Mouse (Mus musculus) embryonic facial prominence, embryonic 11.5 days (tissue): ENCODE data around the gene Map6. TPM values are rescaled to one million over a fixed set of nuclear protein-coding genes. Genes with fewer than 3 reads are reported as not detected.

Source experiments
- ATAC-seq: fragments of 200-750 bp; cut with Nextera tagmentation; replicated peaks from 2 replicates; pipeline ENCODE4 v1.8.0; 2017; ENCODE audit warnings: low read depth; ENCODE audit not compliant: insufficient number of reproducible peaks, low FRiP score, low TSS enrichment
- DNase-seq: peaks from one replicate; pipeline ENCODE4 v3.0.0-alpha.2; 2015; ENCODE audit warnings: low spot score
- H3K27ac ChIP-seq: fragments of 300-500 bp; sonication (generic); replicated peaks from 2 replicates; pipeline ENCODE4 v1.5.1; 2014; ENCODE audit warnings: mild to moderate bottlenecking, low read depth, low read length, control low read depth
- H3K27me3 ChIP-seq: fragments of 300-500 bp; sonication (generic); 2 replicates; pipeline ENCODE4 v1.6.1; 2014; ENCODE audit warnings: mild to moderate bottlenecking, low read length, moderate library complexity, mixed read lengths; ENCODE audit not compliant: control insufficient read depth, insufficient read depth
- H3K36me3 ChIP-seq: fragments of 300-500 bp; sonication (generic); replicated peaks from 2 replicates; pipeline ENCODE4 v1.6.1; 2014; ENCODE audit warnings: low read depth, mild to moderate bottlenecking, low read length, moderate library complexity, mixed read lengths; ENCODE audit not compliant: control insufficient read depth, insufficient read depth
- H3K4me1 ChIP-seq: fragments of 300-500 bp; sonication (generic); 2 replicates; pipeline ENCODE4 v1.6.1; 2014; ENCODE audit warnings: low read length, mixed read lengths; ENCODE audit not compliant: control insufficient read depth, insufficient read depth
- H3K4me2 ChIP-seq: fragments of 300-500 bp; sonication (generic); 2 replicates; pipeline ENCODE4 v1.6.1; 2014; ENCODE audit warnings: low read depth, mild to moderate bottlenecking, control low read depth, low read length, moderate library complexity
- H3K4me3 ChIP-seq: fragments of 300-500 bp; sonication (generic); 2 replicates; pipeline ENCODE4 v1.5.1; 2014; ENCODE audit warnings: low read depth, low read length, control low read depth
- H3K9ac ChIP-seq: fragments of 300-500 bp; sonication (generic); replicated peaks from 2 replicates; pipeline ENCODE4 v1.6.1; 2014; ENCODE audit warnings: mild to moderate bottlenecking, control low read depth, low read length
- H3K9me3 ChIP-seq: fragments of 300-500 bp; sonication (generic); replicated peaks from 2 replicates; pipeline ENCODE4 v1.6.1; 2016; ENCODE audit warnings: mild to moderate bottlenecking, low read length, inconsistent platforms, mixed read lengths; ENCODE audit not compliant: control insufficient read depth
- WGBS: fragments of 180-500 bp; shearing (Covaris S2); extraction: QIAGEN DNeasy Blood & Tissue Kit; methylation state at CpG from one replicate; pipeline ENCODE4 v1.1.7; 2014; 5-methylcytosine and 5-hydroxymethylcytosine counted together
- polyA plus RNA-seq: library from polyadenylated mRNA; unstranded; fragments of >200 nt; fragmentation: Nextera tagmentation; extraction: Ambion mirVana; gene quantifications from 2 replicates; pipeline ENCODE4 v1.2.1, GENCODE M21; 2014

Gene Map6
- polyA plus RNA-seq, result 8.9 and 11.5 TPM in 2 replicates

GRCm38 (mm10) chr7:99267251-99267896 is at the start of gene Map6:
TSS of gene Map6 (plus strand) at chr7:99267447.
- ATAC-seq (peak; percentile 46; the same call in 1 of the 2 replicates), DNase-seq (peak; percentile 48)
- Histone ChIP-seq H3K4me1 (peaks cover 5% of the 10 kb centered on the region), H3K27ac (peak within 1 kb of the TSS; percentile 59), H3K36me3 (no peaks in the 10 kb centered on the region), H3K9ac (peak within 1 kb of the TSS; percentile 57), H3K4me3 (peak within 1 kb of the TSS; percentile 54), H3K27me3 (peaks cover 40% of the 10 kb centered on the region), H3K9me3 (no peaks in the 10 kb centered on the region), H3K4me2 (peak within 1 kb of the TSS; percentile 95)
- under 1% methylated on average over 34 of the region's 34 CpGs for WGBS

DNA sequence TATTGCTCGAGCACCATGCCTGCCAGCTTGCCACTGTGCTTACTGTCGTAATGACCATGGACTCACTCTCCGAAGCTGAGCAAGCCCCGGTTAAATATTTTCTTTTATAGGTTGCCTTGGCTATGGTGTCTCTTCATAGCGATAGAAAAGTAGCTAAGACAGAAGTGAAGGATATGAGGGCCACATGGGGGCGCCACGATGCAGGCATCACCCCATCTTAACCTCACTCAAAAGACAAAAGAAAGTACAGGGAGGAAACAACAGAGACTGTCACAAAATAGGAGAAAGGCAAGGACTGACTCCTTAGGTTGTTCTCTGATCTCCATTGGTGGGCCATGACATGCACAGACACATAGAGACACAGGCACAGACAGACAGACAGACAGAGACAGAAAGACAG is 43.0 kb upstream of the Map6 start:
- ATAC-seq, result no peak

GRCm38 (mm10) chr7:99224648-99225190 is 42.5 kb upstream of the Map6 start:
- Histone ChIP-seq H3K4me1 (no peaks in the 10 kb centered on the region), H3K4me3 (no peak overlapping the region), H3K27ac (no peak overlapping the region), H3K27me3 (no peaks in the 10 kb centered on the region), H3K4me2 (no peak overlapping the region), H3K36me3 (no peaks in the 10 kb centered on the region), H3K9ac (peak overlapping the region; percentile 22; the same call in 1 of the 2 replicates), H3K9me3 (no peaks in the 10 kb centered on the region)
- DNase-seq, result no peak
- 70% methylated on average over 1 of the region's 1 CpGs for WGBS
- ATAC-seq, result no peak

More for the DNA sequence above, 43.0 kb upstream of the Map6 start:
- Histone ChIP-seq H3K36me3 (no peaks in the 10 kb centered on the region), H3K9ac (no peak overlapping the region), H3K4me2 (no peak overlapping the region), H3K4me1 (no peaks in the 10 kb centered on the region), H3K27me3 (no peaks in the 10 kb centered on the region), H3K4me3 (no peak overlapping the region), H3K9me3 (no peaks in the 10 kb centered on the region), H3K27ac (no peak overlapping the region)
- 66% methylated on average over 7 of the region's 7 CpGs for WGBS
- no peak for DNase-seq

GRCm38 (mm10) chr7:99225421-99225820 is 41.8 kb upstream of the Map6 start:
- H3K4me3 ChIP-seq, result no peak overlapping the region
- H3K36me3 ChIP-seq, result no peaks in the 10 kb centered on the region
- no peaks in the 10 kb centered on the region for H3K9me3 ChIP-seq
- WGBS, result 74% methylated on average over 6 of the region's 6 CpGs
- no peak for DNase-seq
- no peaks in the 10 kb centered on the region for H3K4me1 ChIP-seq
- H3K4me2 ChIP-seq, result no peak overlapping the region
- H3K27ac ChIP-seq, result no peak overlapping the region
- no peak overlapping the region for H3K9ac ChIP-seq
- ATAC-seq, result no peak
- H3K27me3 ChIP-seq, result no peaks in the 10 kb centered on the region

DNA sequence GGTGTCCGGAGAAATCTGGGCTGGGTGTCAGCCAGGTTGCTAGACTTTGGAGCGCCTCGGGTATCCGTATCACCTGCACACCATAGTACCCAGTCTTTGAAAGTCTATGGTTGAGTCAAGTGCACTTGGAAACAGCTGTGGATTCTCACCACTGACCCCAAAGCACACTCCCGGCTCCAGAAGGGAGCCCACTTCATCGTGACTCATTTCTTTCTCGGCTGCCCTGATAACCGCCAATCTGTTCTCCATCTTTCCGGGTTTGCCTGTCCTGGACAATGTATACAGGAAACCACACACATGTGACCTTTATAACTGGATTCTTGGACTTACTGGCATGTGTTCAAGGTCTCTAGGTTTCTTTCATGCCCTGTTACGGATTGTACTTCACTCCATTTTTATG is 40.6 kb upstream of the Map6 start:
- no peak overlapping the region for H3K4me3 ChIP-seq
- 93% methylated on average over 10 of the region's 10 CpGs for WGBS
- no peaks in the 10 kb centered on the region for H3K4me1 ChIP-seq
- no peaks in the 10 kb centered on the region for H3K9me3 ChIP-seq
- H3K27me3 ChIP-seq, result no peaks in the 10 kb centered on the region
- no peak for DNase-seq
- ATAC-seq, result no peak
- H3K36me3 ChIP-seq, result no peaks in the 10 kb centered on the region
- no peak overlapping the region for H3K9ac ChIP-seq
- no peak overlapping the region for H3K27ac ChIP-seq
- no peak overlapping the region for H3K4me2 ChIP-seq

GRCm38 (mm10) chr7:99227267-99227666 is 40.0 kb upstream of the Map6 start:
- H3K9ac ChIP-seq, result no peak overlapping the region
- no peak for ATAC-seq
- no peaks in the 10 kb centered on the region for H3K9me3 ChIP-seq
- H3K4me2 ChIP-seq, result no peak overlapping the region
- WGBS, result 92% methylated on average over 4 of the region's 4 CpGs
- no peaks in the 10 kb centered on the region for H3K4me1 ChIP-seq
- H3K27ac ChIP-seq, result no peak overlapping the region
- H3K36me3 ChIP-seq, result no peaks in the 10 kb centered on the region
- no peaks in the 10 kb centered on the region for H3K27me3 ChIP-seq
- DNase-seq, result no peak
- no peak overlapping the region for H3K4me3 ChIP-seq

GRCm38 (mm10) chr7:99228825-99229224 is 38.4 kb upstream of the Map6 start:
- Histone ChIP-seq H3K27me3 (no peaks in the 10 kb centered on the region), H3K4me3 (no peak overlapping the region), H3K9me3 (no peaks in the 10 kb centered on the region), H3K27ac (no peak overlapping the region), H3K4me1 (no peaks in the 10 kb centered on the region), H3K4me2 (no peak overlapping the region), H3K36me3 (no peaks in the 10 kb centered on the region), H3K9ac (no peak overlapping the region)
- DNase-seq, result no peak
- ATAC-seq, result no peak
- WGBS, result 79% methylated on average over 8 of the region's 8 CpGs

DNA sequence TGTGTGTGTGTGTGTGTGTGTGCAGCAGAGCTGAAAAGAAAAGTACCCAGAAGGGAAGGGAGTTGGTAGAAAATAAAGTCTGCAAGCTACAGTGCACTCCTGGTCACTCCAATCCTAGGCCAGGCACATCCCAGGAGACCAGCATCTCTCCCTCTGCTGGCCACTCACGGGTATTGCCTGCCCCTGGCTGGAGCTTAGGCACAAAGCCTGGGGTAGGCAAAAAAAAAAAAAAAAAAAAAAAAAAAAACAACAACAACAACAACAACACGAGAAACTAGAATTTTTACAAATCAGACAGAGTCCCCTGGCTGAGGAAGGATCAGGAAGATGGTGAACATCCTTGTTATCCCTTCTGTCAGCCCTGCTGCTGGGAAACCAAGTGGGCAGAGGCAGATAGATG is 37.8 kb upstream of the Map6 start:
- no peak overlapping the region for H3K9ac ChIP-seq
- 13% methylated on average over 2 of the region's 2 CpGs for WGBS
- H3K27me3 ChIP-seq, result no peaks in the 10 kb centered on the region
- H3K27ac ChIP-seq, result no peak overlapping the region
- H3K4me3 ChIP-seq, result no peak overlapping the region
- DNase-seq, result peak; percentile 76
- no peaks in the 10 kb centered on the region for H3K9me3 ChIP-seq
- ATAC-seq, result no peak
- no peaks in the 10 kb centered on the region for H3K4me1 ChIP-seq
- H3K36me3 ChIP-seq, result no peaks in the 10 kb centered on the region
- no peak overlapping the region for H3K4me2 ChIP-seq
